Mouse (Mus musculus) lung, embryonic 16.5 days (tissue): Measurements from ENCODE around the gene Atp6ap1. TPM values are rescaled to one million over a fixed set of nuclear protein-coding genes. Genes with fewer than 3 reads are reported as not detected.

ENCODE experiments used
- ATAC-seq: fragments of 200-750 bp; cut with Nextera tagmentation; 2 replicates; pipeline ENCODE4 v1.8.0; 2017; ENCODE audit warnings: low read depth, mild to moderate bottlenecking, moderate library complexity
- H3K27ac ChIP-seq: fragments of 300-500 bp; sonication (generic); 2 replicates; pipeline ENCODE4 v1.5.1; 2014; ENCODE audit warnings: mild to moderate bottlenecking, control low read depth, low read length
- H3K27me3 ChIP-seq: fragments of 300-500 bp; sonication (generic); 2 replicates; pipeline ENCODE4 v1.6.1; 2014; ENCODE audit warnings: low read depth, low read length, mixed read lengths; ENCODE audit not compliant: control insufficient read depth, insufficient read depth
- H3K36me3 ChIP-seq: fragments of 300-500 bp; sonication (generic); 2 replicates; pipeline ENCODE4 v1.6.1; 2014; ENCODE audit warnings: low read length; ENCODE audit not compliant: control insufficient read depth, insufficient read depth
- H3K4me1 ChIP-seq: fragments of 300-500 bp; sonication (generic); replicated peaks from 2 replicates; pipeline ENCODE4 v1.6.1; 2014; ENCODE audit warnings: low read length, mixed read lengths; ENCODE audit not compliant: control insufficient read depth, insufficient read depth
- H3K4me2 ChIP-seq: fragments of 300-500 bp; sonication (generic); 2 replicates; pipeline ENCODE4 v1.6.1; 2014; ENCODE audit warnings: low read depth, low read length, control low read depth
- H3K4me3 ChIP-seq: fragments of 300-500 bp; sonication (generic); 2 replicates; pipeline ENCODE4 v1.5.1; 2014; ENCODE audit warnings: mild to moderate bottlenecking, low read length, control low read depth
- H3K9ac ChIP-seq: fragments of 300-500 bp; sonication (generic); 2 replicates; pipeline ENCODE4 v1.6.1; 2014; ENCODE audit warnings: low read length, control low read depth
- H3K9me3 ChIP-seq: fragments of 300-500 bp; sonication (generic); 2 replicates; pipeline ENCODE4 v1.6.1; 2016; ENCODE audit warnings: low read length; ENCODE audit not compliant: control insufficient read depth
- WGBS: fragments of 180-500 bp; shearing (Covaris S2); extraction: QIAGEN DNeasy Blood & Tissue Kit; methylation state at CpG from one replicate; pipeline ENCODE4 v1.1.7; 2014; 5-methylcytosine and 5-hydroxymethylcytosine counted together
- polyA plus RNA-seq: library from polyadenylated mRNA; unstranded; fragments of >200 nt; fragmentation: Nextera tagmentation; extraction: Ambion mirVana; gene quantifications from 2 replicates; pipeline ENCODE4 v1.2.1, GENCODE M21; 2015

Atp6ap1 gene
- polyA plus RNA-seq, 1 experiment from 2014 or later, result 141 TPM

DNA sequence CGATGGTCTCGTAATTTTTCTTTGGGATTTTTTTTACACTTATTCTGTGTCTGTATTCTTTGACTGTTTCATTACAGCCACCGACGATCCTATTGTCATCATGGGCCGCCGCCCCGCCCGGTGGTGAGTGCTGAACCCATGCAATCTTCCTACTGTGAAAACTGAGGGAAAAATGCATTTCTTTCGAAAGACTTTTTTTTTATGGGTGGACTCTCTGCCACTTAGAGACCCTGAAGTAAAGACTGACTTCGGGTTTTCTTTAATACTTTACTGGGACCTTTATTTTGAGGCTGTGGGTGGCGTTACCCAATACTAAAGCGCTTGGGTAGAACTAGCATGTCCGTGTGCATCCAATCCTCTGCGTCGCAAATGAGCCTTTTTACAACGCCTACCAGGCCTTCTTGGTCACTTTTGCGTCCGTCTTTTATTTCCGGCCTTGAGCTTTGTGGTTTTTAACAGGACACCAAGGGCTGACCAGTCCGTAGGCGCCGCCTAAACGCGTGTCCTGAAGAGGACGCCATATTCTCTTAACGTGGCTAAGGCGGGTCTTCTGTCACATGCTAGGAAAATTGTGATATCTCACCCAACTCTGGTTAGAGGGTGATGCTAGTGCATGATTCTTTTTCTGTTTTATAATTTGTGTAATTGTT is 25.9 kb upstream of the Atp6ap1 start:
- Histone ChIP-seq H3K4me3 (peak overlapping the region; percentile 65), H3K27ac (peak overlapping the region; percentile 68), H3K36me3 (peaks cover 4% of the 10 kb centered on the region; the same call in 1 of the 2 replicates), H3K27me3 (no peaks in the 10 kb centered on the region), H3K9ac (peak overlapping the region; percentile 79), H3K4me1 (0 out of 2 replicates have a peak, but pooled peaks cover 2% of the 10 kb centered on the region), H3K4me2 (peak overlapping the region; percentile 56), H3K9me3 (no peaks in the 10 kb centered on the region)
- WGBS, result 13% methylated on average over 27 of the region's 27 CpGs
- ATAC-seq, result no peak

GRCm38 (mm10) chrX:74273422-74274322 is 23.2 kb upstream of the Atp6ap1 start:
- H3K9me3 ChIP-seq, result no peaks in the 10 kb centered on the region
- no peak overlapping the region for H3K27ac ChIP-seq
- no peak for ATAC-seq
- WGBS, result 22% methylated on average over 10 of the region's 10 CpGs
- peaks cover 4% of the 10 kb centered on the region; the same call in 1 of the 2 replicates for H3K36me3 ChIP-seq
- H3K4me1 ChIP-seq, result 0 out of 2 replicates have a peak, but pooled peaks cover 2% of the 10 kb centered on the region
- no peak overlapping the region for H3K9ac ChIP-seq
- H3K4me2 ChIP-seq, result no peak overlapping the region
- no peak overlapping the region for H3K4me3 ChIP-seq
- H3K27me3 ChIP-seq, result no peaks in the 10 kb centered on the region

GRCm38 (mm10) chrX:74277916-74278315 is 19.0 kb upstream of the Atp6ap1 start:
- H3K27ac ChIP-seq, result no peak overlapping the region
- H3K9me3 ChIP-seq, result no peaks in the 10 kb centered on the region
- no peak overlapping the region for H3K4me2 ChIP-seq
- H3K4me3 ChIP-seq, result no peak overlapping the region
- H3K27me3 ChIP-seq, result no peaks in the 10 kb centered on the region
- no peaks in the 10 kb centered on the region for H3K36me3 ChIP-seq
- H3K9ac ChIP-seq, result no peak overlapping the region
- WGBS, result 62% methylated on average over 7 of the region's 8 CpGs
- ATAC-seq, result no peak
- H3K4me1 ChIP-seq, result no peaks in the 10 kb centered on the region; the same call in 1 of the 2 replicates

GRCm38 (mm10) chrX:74281041-74281731 is 15.7 kb upstream of the Atp6ap1 start:
- 0 out of 2 replicates have a peak, but pooled peaks have one; percentile 1 for ATAC-seq
- Histone ChIP-seq H3K4me3 (peak overlapping the region; percentile 64), H3K27me3 (no peaks in the 10 kb centered on the region), H3K27ac (peak overlapping the region; percentile 81), H3K9ac (peak overlapping the region; percentile 77), H3K4me1 (peaks cover 4% of the 10 kb centered on the region; the same call in 1 of the 2 replicates), H3K4me2 (peak overlapping the region; percentile 78), H3K9me3 (no peaks in the 10 kb centered on the region), H3K36me3 (no peaks in the 10 kb centered on the region)
- 13% methylated on average over 11 of the region's 14 CpGs for WGBS

DNA sequence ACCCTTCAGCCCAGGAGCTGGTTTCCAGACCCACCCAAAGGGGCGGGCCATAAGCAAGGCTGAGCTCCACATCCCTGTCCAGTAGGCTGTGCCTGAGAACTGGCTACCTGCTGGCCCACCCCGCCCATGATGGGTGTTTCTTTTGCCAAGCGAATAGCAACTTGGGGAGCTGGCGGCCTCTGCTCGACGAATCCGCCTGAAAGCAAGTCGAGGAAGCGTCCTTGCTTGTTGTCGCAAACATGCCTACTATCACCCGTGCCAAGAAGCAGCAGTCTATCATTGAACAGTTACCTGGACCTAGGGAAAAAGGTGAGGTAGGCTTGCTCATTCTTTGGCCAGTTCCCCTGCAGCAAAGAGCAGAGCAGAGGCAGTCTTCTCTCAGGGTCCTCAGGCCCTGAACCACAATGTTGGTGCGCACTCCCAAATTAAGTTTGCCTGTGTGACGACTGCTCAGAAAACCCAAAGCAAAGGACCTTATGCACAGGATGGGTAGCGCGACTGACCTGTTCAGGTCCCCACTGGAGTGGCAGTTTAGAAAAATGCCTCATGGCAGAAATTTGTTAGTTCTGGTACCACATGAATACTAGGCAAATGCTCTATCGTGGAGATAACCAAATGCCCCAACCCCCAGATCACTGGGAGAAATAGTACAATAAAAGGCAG is 15.0 kb upstream of the Atp6ap1 start, which contains the start of the genes Taz and Dnase1l1:
TSS of gene Taz (plus strand) at position 181 of the 663 bp plus-strand sequence.
TSS of gene Dnase1l1 (minus strand) at position 606 of the 663 bp plus-strand sequence.
- Histone ChIP-seq H3K27me3 (no peaks in the 10 kb centered on the region), H3K36me3 (no peaks in the 10 kb centered on the region), H3K9me3 (no peaks in the 10 kb centered on the region), H3K27ac (peak within 1 kb of the TSS; percentile 93), H3K4me2 (peak within 1 kb of the TSS; percentile 78), H3K9ac (peak within 1 kb of the TSS; percentile 77), H3K4me1 (peaks cover 4% of the 10 kb centered on the region; the same call in 1 of the 2 replicates), H3K4me3 (peak within 1 kb of the TSS; percentile 64)
- WGBS, result 13% methylated on average over 16 of the region's 16 CpGs
- peak; percentile 95 for ATAC-seq

- peak; percentile 75 for ATAC-seq
- WGBS, result 18% methylated on average over 39 of the region's 39 CpGs
- peak overlapping the region; percentile 78 for H3K4me2 ChIP-seq
Measured at GRCm38 (mm10) chrX:74282395-74283091, 14.4 kb upstream of the Atp6ap1 start.

GRCm38 (mm10) chrX:74283092-74283437 is 13.8 kb upstream of the Atp6ap1 start:
- WGBS, result 27% methylated on average over 5 of the region's 5 CpGs
- no peaks in the 10 kb centered on the region for H3K36me3 ChIP-seq

More at GRCm38 (mm10) chrX:74282395-74283091, 14.4 kb upstream of the Atp6ap1 start:
- Histone ChIP-seq H3K27me3 (no peaks in the 10 kb centered on the region), H3K9me3 (no peaks in the 10 kb centered on the region), H3K4me1 (peaks cover 4% of the 10 kb centered on the region; the same call in 1 of the 2 replicates), H3K9ac (peak overlapping the region; percentile 77), H3K27ac (peak overlapping the region; percentile 93), H3K4me3 (peak overlapping the region; percentile 64), H3K36me3 (no peaks in the 10 kb centered on the region)

GRCm38 (mm10) chrX:74293431-74293830 is 3.5 kb upstream of the Atp6ap1 start:
- no peaks in the 10 kb centered on the region for H3K9me3 ChIP-seq
- no peak overlapping the region for H3K4me3 ChIP-seq
- no peak overlapping the region for H3K27ac ChIP-seq
- H3K36me3 ChIP-seq, result no peaks in the 10 kb centered on the region
- H3K9ac ChIP-seq, result no peak overlapping the region
- peaks cover 2% of the 10 kb centered on the region; the same call in 1 of the 2 replicates for H3K4me1 ChIP-seq
- no peaks in the 10 kb centered on the region for H3K27me3 ChIP-seq
- H3K4me2 ChIP-seq, result no peak overlapping the region
- 70% methylated on average over 4 of the region's 4 CpGs for WGBS
- no peak for ATAC-seq

More at GRCm38 (mm10) chrX:74283092-74283437, 13.8 kb upstream of the Atp6ap1 start:
- Histone ChIP-seq H3K27me3 (no peaks in the 10 kb centered on the region), H3K4me3 (peak overlapping the region; percentile 64), H3K4me1 (peaks cover 4% of the 10 kb centered on the region; the same call in 1 of the 2 replicates), H3K27ac (peak overlapping the region; percentile 93), H3K9me3 (no peaks in the 10 kb centered on the region), H3K9ac (peak overlapping the region; percentile 77), H3K4me2 (peak overlapping the region; percentile 78)
- ATAC-seq, result no peak; the same call in none of the 2 replicates
